Mouse (Mus musculus) liver, embryonic 16.5 days (tissue): ENCODE results near the gene Gm28043. TPM values are rescaled to one million over a fixed set of nuclear protein-coding genes. Genes with fewer than 3 reads are reported as not detected.
"Not testable (repeated sequence)": the region's sequence is repeated elsewhere in the genome, so short reads cannot be mapped to it uniquely, and the experiment has no call there.

Experiments used
- ATAC-seq: fragments of 200-750 bp; cut with Nextera tagmentation; 2 replicates; pipeline ENCODE4 v1.8.0; 2017; ENCODE audit warnings: low read depth, mild to moderate bottlenecking, moderate number of reproducible peaks, moderate library complexity
- H3K27ac ChIP-seq: fragments of 300-500 bp; sonication (generic); 2 replicates; pipeline ENCODE4 v1.5.1; 2014; ENCODE audit warnings: mild to moderate bottlenecking, low read length
- H3K27me3 ChIP-seq: fragments of 300-500 bp; sonication (generic); 2 replicates; pipeline ENCODE4 v1.6.1; 2014; ENCODE audit warnings: low read depth, low read length, mixed read lengths; ENCODE audit not compliant: control insufficient read depth, insufficient read depth
- H3K36me3 ChIP-seq: fragments of 300-500 bp; sonication (generic); 2 replicates; pipeline ENCODE4 v1.6.1; 2014; ENCODE audit warnings: mild to moderate bottlenecking; ENCODE audit not compliant: control insufficient read depth, insufficient read depth
- H3K4me1 ChIP-seq: fragments of 300-500 bp; sonication (generic); 2 replicates; pipeline ENCODE4 v1.6.1; 2014; ENCODE audit warnings: low read depth, low read length, mixed read lengths; ENCODE audit not compliant: control insufficient read depth
- H3K4me2 ChIP-seq: fragments of 300-500 bp; sonication (generic); 2 replicates; pipeline ENCODE4 v1.6.1; 2014; ENCODE audit warnings: low read depth, low read length, mixed read lengths
- H3K4me3 ChIP-seq: fragments of 300-500 bp; sonication (generic); 2 replicates; pipeline ENCODE4 v1.5.1; 2014; ENCODE audit warnings: low read depth, mild to moderate bottlenecking, low read length
- H3K9ac ChIP-seq: fragments of 300-500 bp; sonication (generic); 2 replicates; pipeline ENCODE4 v1.6.1; 2014; ENCODE audit warnings: low read depth, low read length
- H3K9me3 ChIP-seq: fragments of 300-500 bp; sonication (generic); replicated peaks from 2 replicates; pipeline ENCODE4 v1.6.1; 2016; ENCODE audit warnings: low read length; ENCODE audit not compliant: control insufficient read depth
- WGBS: fragments of 180-500 bp; shearing (Covaris S2); extraction: QIAGEN DNeasy Blood & Tissue Kit; methylation state at CpG from one replicate; pipeline ENCODE4 v1.1.7; 2014; ENCODE audit not compliant: insufficient replicate concordance; 5-methylcytosine and 5-hydroxymethylcytosine counted together
- polyA plus RNA-seq: library from polyadenylated mRNA; unstranded; fragments of >200 nt; fragmentation: Nextera tagmentation; extraction: Ambion mirVana; gene quantifications from 2 replicates; pipeline ENCODE4 v1.2.1, GENCODE M21; 2015

Gm28043 gene
- polyA plus RNA-seq, 1 experiment from 2014 or later = 1.3 TPM

GRCm38 (mm10) chr17:29586921-29587320 is 27.8 kb upstream of the Gm28043 start:
- Histone ChIP-seq H3K36me3 (no peaks in the 10 kb centered on the region), H3K4me2 (no peak overlapping the region), H3K4me1 (no peaks in the 10 kb centered on the region; the same call in 1 of the 2 replicates), H3K4me3 (no peak overlapping the region), H3K27ac (no peak overlapping the region), H3K27me3 (no peaks in the 10 kb centered on the region), H3K9ac (no peak overlapping the region), H3K9me3 (no peaks in the 10 kb centered on the region)
- ATAC-seq = no peak
- WGBS = 77% methylated on average over 9 of the region's 9 CpGs

GRCm38 (mm10) chr17:29589221-29589898 is 25.3 kb upstream of the Gm28043 start:
- Histone ChIP-seq H3K4me2 (no peak overlapping the region), H3K4me1 (no peaks in the 10 kb centered on the region), H3K9me3 (no peaks in the 10 kb centered on the region), H3K36me3 (no peaks in the 10 kb centered on the region), H3K9ac (no peak overlapping the region), H3K27ac (no peak overlapping the region), H3K4me3 (no peak overlapping the region), H3K27me3 (no peaks in the 10 kb centered on the region)
- no peak for ATAC-seq
- 74% methylated on average over 11 of the region's 11 CpGs for WGBS

GRCm38 (mm10) chr17:29595891-29596770 is 18.5 kb upstream of the Gm28043 start:
- WGBS = 73% methylated on average over 15 of the region's 15 CpGs
- Histone ChIP-seq H3K27me3 (no peaks in the 10 kb centered on the region), H3K36me3 (no peaks in the 10 kb centered on the region), H3K4me2 (no peak overlapping the region), H3K9ac (no peak overlapping the region), H3K9me3 (no peaks in the 10 kb centered on the region), H3K27ac (no peak overlapping the region), H3K4me1 (no peaks in the 10 kb centered on the region), H3K4me3 (no peak overlapping the region)
- no peak for ATAC-seq

GRCm38 (mm10) chr17:29596771-29597132 is 17.9 kb upstream of the Gm28043 start:
- H3K4me2 ChIP-seq = no peak overlapping the region
- H3K9ac ChIP-seq = no peak overlapping the region
- H3K27ac ChIP-seq = no peak overlapping the region
- H3K27me3 ChIP-seq = no peaks in the 10 kb centered on the region
- no peak overlapping the region for H3K4me3 ChIP-seq
- H3K9me3 ChIP-seq = no peaks in the 10 kb centered on the region
- H3K4me1 ChIP-seq = no peaks in the 10 kb centered on the region
- no peaks in the 10 kb centered on the region for H3K36me3 ChIP-seq
- WGBS = 86% methylated on average over 13 of the region's 13 CpGs
- ATAC-seq = no peak

GRCm38 (mm10) chr17:29599051-29599450 is 15.6 kb upstream of the Gm28043 start:
- peaks cover 2% of the 10 kb centered on the region; the same call in 1 of the 2 replicates for H3K36me3 ChIP-seq
- ATAC-seq = no peak
- 84% methylated on average over 14 of the region's 14 CpGs for WGBS
- no peak overlapping the region for H3K4me2 ChIP-seq
- no peak overlapping the region for H3K4me3 ChIP-seq
- H3K27me3 ChIP-seq = no peaks in the 10 kb centered on the region
- no peak overlapping the region for H3K9ac ChIP-seq
- no peaks in the 10 kb centered on the region for H3K4me1 ChIP-seq
- H3K27ac ChIP-seq = no peak overlapping the region
- H3K9me3 ChIP-seq = no peaks in the 10 kb centered on the region

GRCm38 (mm10) chr17:29599537-29599936 is 15.1 kb upstream of the Gm28043 start:
- H3K9ac ChIP-seq = no peak overlapping the region
- H3K27me3 ChIP-seq = no peaks in the 10 kb centered on the region
- H3K4me2 ChIP-seq = no peak overlapping the region
- no peak overlapping the region for H3K4me3 ChIP-seq
- WGBS = 80% methylated on average over 8 of the region's 8 CpGs
- H3K4me1 ChIP-seq = no peaks in the 10 kb centered on the region
- H3K36me3 ChIP-seq = peaks cover 2% of the 10 kb centered on the region; the same call in 1 of the 2 replicates
- H3K27ac ChIP-seq = no peak overlapping the region
- no peaks in the 10 kb centered on the region for H3K9me3 ChIP-seq
- no peak for ATAC-seq

GRCm38 (mm10) chr17:29601391-29601790 is 13.3 kb upstream of the Gm28043 start:
- peaks cover 2% of the 10 kb centered on the region; the same call in 1 of the 2 replicates for H3K36me3 ChIP-seq
- no peak overlapping the region for H3K9ac ChIP-seq
- no peak for ATAC-seq
- no peak overlapping the region for H3K4me2 ChIP-seq
- H3K27ac ChIP-seq = no peak overlapping the region
- H3K27me3 ChIP-seq = no peaks in the 10 kb centered on the region
- H3K4me3 ChIP-seq = no peak overlapping the region
- 53% methylated on average over 4 of the region's 4 CpGs for WGBS
- H3K4me1 ChIP-seq = no peaks in the 10 kb centered on the region
- no peaks in the 10 kb centered on the region for H3K9me3 ChIP-seq

GRCm38 (mm10) chr17:29603283-29603682 is 11.4 kb upstream of the Gm28043 start:
- WGBS = 21% methylated on average over 6 of the region's 6 CpGs
- H3K27ac ChIP-seq = no peak overlapping the region
- H3K4me3 ChIP-seq = no peak overlapping the region
- H3K27me3 ChIP-seq = no peaks in the 10 kb centered on the region
- H3K4me1 ChIP-seq = no peaks in the 10 kb centered on the region
- ATAC-seq = no peak
- peaks cover 2% of the 10 kb centered on the region; the same call in 1 of the 2 replicates for H3K36me3 ChIP-seq
- H3K4me2 ChIP-seq = no peak overlapping the region
- H3K9me3 ChIP-seq = no peaks in the 10 kb centered on the region
- no peak overlapping the region for H3K9ac ChIP-seq

GRCm38 (mm10) chr17:29613453-29613852 is 1.2 kb upstream of the Gm28043 start:
- WGBS = 80% methylated on average over 5 of the region's 5 CpGs
- H3K9ac ChIP-seq, H3K9me3 ChIP-seq, H3K4me3 ChIP-seq, ATAC-seq, H3K27me3 ChIP-seq, H3K36me3 ChIP-seq, H3K4me2 ChIP-seq, H3K27ac ChIP-seq: not testable (repeated sequence)
- peaks cover 20% of the 10 kb centered on the region for H3K4me1 ChIP-seq
